Mouse (Mus musculus): ENCODE measurements around the gene Gm13057.
"Not testable (repeated sequence)": the region's sequence is repeated elsewhere in the genome, so short reads cannot be mapped to it uniquely, and the experiment has no call there.

The Gm13057 gene

DNA sequence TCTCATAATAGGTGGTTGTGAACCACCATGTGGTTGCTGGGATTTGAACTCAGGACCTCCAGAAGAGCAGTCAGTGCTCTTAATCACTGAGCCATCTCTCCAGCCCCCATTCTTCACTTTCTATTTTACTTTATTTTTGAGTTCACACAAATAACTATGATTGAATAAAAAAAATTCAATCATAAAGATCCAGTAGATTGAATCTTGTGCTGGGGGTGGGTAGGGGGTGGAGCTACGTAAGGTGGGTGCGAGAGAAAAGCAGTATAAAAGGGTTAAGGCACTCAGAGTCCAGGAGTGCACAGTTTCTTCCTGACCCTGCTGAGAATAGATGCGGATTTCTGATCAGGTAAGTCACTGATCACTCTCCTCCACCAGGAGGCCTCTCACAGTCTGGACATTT, at the start of gene Gm13057, which contains the start of gene BC080695:
Gene Gm13057, plus strand, starts transcription at position 310 of the 400 bp plus-strand sequence.
Gene BC080695, plus strand, starts transcription at position 301 of the 400 bp plus-strand sequence.
- DNase-seq (ENCODE audit: low spot score) = not testable (repeated sequence)

DNA sequence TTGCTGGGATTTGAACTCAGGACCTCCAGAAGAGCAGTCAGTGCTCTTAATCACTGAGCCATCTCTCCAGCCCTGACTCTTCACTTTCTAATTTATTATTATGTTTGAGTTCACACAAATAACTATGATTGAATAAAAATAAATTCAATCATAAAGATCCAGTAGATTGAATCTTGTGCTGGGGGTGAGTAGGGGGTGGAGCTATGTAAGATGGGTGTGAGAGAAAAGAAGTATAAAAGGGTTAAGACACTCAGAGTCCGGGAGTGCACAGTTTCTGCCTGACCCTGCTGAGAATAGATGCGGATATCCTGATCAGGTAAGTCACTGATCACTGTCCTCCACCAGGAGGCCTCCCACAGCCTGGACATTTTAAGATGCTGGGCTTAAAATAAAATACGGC, 40.5 kb upstream of the Gm13057 start, which contains the start of gene Gm13043:
Gene Gm13043, plus strand, starts transcription at position 301 of the 400 bp plus-strand sequence.
- DNase-seq (ENCODE audit: low spot score) = no peak

DNA sequence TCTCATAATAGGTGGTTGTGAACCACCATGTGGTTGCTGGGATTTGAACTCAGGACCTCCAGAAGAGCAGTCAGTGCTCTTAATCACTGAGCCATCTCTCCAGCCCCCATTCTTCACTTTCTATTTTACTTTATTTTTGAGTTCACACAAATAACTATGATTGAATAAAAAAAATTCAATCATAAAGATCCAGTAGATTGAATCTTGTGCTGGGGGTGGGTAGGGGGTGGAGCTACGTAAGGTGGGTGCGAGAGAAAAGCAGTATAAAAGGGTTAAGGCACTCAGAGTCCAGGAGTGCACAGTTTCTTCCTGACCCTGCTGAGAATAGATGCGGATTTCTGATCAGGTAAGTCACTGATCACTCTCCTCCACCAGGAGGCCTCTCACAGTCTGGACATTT, 15.9 kb upstream of the Gm13057 start, which contains the start of gene Gm13040:
Gene Gm13040, plus strand, starts transcription at position 301 of the 400 bp plus-strand sequence.
- not testable (repeated sequence) for DNase-seq (ENCODE audit: low spot score)

Measured in urinary bladder, postnatal 25 days (tissue).